Mouse (Mus musculus) MEL-GATA-1-ER (cell line): Measurements from ENCODE around the gene Kcnh1.
A peak's percentile ranks its signal among the peaks of the same experiment; 100 is the strongest.

Experiments
- DNase-seq: peaks from one replicate; pipeline ENCODE4 v3.0.0-alpha.2; 2012; ENCODE audit warnings: low read depth; ENCODE audit errors: extremely low read depth

Kcnh1 gene

DNA sequence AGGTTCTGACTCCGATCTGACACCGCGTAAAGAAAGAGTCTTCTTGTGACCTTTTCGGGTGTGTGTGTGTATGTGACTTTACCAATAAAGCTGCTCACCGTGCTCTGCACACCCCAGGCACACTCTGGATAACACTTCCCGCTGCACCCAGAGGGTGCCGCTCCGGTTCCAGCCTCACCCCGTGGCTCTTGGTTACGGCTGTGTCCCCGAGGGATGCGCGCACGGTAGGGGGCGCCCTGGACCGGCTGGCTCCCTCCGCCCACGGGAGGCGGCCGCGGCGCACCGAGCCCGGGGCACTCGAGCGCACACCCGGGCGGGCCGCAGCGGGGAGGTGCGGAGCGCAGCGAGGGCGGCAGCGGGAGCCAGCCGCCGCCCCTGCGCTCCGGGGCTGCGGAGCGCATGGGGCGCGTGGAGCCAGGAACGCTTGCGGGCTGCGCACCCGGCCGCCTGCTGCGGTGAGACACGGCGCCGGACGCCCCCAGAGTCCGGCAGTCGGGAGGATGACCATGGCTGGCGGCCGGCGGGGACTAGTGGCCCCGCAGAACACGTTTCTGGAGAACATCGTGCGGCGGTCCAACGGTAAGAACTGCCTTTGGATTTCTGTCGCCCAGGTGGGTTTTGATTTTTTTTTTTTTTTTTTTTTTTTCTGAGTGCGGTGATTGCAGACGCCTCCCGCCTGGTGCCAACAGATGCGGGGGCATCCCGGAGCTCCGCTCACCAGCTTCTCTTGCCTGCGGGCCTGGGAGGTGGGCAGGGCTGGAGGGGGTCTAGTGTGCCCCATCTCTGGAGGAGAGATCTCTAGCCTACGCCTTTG, at the start of gene Kcnh1:
Gene Kcnh1, plus strand, starts transcription at position 267 of the 814 bp plus-strand sequence.
- no peak for DNase-seq

GRCm38 (mm10) chr1:192151179-192151578, 39.4 kb upstream of the Kcnh1 start:
- DNase-seq, result no peak

DNA sequence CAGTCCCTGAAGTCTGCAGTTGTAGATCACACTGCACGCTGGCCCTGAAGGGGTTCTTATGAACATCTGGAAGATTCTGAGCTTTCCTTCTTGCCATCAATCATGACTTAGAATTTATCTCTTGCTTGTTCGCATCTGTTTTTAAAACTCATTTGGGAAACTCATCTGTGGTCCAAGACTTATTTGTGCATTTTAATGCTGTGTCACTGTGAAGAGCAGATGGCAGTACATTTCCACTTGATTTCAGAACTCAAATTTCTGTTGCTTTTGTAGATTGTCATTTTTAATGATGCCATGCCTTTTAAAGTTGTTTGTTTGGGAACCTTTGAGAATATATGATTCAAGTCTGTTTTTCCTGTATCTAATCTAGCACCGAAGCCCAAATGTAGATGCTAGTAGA, 19.1 kb upstream of the Kcnh1 start:
- no peak for DNase-seq

- DNase-seq, result no peak
These were observed 10.7 kb upstream of the Kcnh1 start for GRCm38 (mm10) chr1:192179877-192180276.

DNA sequence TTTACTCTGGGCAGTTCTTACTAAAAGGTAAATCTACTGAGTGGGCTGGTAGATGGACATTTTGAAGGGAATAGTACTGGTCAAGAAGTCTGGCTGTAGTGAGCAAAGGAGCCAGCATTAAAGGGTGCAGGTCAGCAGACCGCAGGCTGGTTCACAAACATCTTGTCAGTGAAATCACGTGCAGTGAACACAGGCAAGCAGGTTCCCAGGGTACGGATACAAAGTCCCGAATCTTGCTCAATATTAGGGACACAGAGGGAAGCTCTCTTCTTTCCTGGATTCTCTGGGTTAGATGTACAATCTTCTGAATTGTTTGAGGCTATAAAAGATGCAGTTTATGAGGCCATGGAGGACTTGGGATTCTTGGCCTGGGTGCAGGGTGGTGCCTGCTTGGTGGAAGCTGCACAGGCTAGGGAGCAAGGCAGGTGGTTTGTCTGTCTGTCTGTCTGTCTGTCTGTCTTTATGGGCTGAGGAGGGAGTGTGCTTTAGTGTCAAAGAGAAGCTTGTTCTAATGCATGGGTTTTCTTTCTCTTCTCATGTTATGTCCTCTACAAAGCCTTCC, 8.8 kb upstream of the Kcnh1 start:
- DNase-seq, result no peak

GRCm38 (mm10) chr1:192189056-192189455, 1.5 kb upstream of the Kcnh1 start:
- DNase-seq, result no peak

GRCm38 (mm10) chr1:192189771-192190170, 803 bp upstream of the Kcnh1 start:
- no peak for DNase-seq

DNA sequence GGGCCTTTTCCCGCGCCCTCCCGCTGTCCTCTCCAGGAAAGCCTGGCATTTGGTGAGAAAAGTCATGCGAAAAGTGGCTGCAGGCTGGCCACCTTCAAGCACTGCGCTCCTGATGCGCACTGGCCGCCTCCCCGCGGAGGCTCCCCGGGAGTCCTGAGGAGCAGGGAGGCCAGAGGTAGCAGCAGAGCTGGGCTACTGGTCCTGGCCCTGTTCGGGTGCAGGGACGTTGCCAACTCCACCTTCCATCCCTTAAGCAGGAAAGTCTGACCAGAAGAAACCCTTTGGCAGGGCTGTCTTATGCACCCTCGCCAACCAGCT, 707 bp downstream of the Kcnh1 start:
- no peak for DNase-seq

DNA sequence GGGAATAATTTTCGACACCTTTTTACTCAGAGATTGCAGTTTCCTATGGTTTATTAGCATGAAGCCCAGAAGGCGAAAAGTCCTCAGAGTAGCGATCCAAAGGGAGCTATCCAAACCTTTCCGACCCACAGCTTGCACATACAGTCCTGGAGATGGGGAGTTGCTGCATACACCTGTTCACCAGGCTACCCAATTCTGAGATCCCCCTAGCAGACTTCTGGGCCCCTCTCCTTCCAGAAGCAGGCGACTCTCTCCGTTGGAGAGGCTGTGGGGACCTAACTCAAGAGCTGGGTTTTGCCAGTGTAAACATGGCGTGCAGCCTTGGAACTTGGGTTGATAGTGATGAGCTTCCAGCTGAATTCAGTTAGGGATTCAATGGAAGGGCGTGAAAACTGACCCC, 1.3 kb downstream of the Kcnh1 start:
- no peak for DNase-seq

- no peak for DNase-seq
These were observed 2.1 kb downstream of the Kcnh1 start for GRCm38 (mm10) chr1:192192710-192193109.

- no peak for DNase-seq
These were observed 3.1 kb downstream of the Kcnh1 start for GRCm38 (mm10) chr1:192193656-192194055.

DNA sequence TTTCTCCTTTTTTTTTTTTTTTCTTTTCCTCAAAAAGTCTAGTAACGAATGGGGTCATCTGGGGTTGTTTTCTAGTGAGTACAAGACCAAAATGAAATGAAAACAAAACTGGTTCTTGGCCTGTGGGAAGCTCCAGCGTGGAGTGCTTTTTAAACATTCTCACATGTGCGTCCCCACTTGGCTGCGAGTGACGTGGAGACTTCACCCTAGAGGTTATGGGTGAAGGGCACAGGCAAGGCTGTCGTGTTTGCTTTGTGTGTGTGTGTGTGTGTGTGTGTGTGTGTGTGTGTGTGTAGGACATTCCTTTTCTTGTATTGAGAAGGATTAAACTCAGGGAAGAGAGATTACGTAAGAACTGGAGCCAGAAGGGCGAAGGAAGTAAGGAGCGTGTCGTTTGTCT, 6.9 kb downstream of the Kcnh1 start:
- DNase-seq, result no peak

DNA sequence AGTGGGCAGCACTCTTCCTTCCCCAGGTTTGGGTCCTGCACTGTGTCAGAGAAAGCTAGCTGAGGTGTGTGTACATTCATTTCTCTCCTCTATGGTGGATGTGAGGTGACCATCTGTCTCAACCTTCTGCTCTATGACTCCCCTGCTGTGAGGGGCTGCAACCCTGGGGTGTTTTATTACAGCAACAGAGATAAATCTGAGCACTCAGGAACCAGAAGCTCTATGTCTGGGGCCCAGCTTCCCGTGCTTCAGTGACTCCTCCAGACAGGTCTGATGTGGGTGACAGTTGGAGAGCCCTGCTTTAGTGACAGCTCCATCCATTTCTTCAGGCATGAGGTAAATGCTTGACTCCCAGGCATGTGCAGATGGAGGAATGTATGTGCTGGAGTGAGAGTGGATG, 12.4 kb downstream of the Kcnh1 start:
- DNase-seq, result no peak

- no peak for DNase-seq
These were observed 17.4 kb downstream of the Kcnh1 start for GRCm38 (mm10) chr1:192207956-192208355.

GRCm38 (mm10) chr1:192212448-192212847, 21.9 kb downstream of the Kcnh1 start:
- DNase-seq, result peak; percentile 12

DNA sequence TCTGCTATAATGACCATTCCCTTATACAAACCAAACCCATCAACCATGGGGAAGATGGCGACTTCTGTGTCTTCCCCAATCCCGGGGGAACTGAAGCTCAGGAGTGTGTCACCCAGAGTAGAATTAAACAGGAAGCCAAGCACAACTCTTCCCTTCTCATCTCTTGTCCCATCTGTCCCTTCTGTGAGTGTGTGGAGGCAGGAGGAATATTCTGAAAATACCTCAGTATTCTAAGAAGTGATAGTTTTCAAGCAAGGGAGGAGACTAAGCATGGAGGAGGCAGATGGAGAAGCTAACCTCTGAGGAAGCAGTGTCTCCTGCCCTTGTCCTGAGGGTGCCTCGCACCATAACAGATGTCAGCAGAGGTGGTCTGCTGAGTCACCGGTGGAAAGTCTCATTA, 24.1 kb downstream of the Kcnh1 start:
- no peak for DNase-seq

DNA sequence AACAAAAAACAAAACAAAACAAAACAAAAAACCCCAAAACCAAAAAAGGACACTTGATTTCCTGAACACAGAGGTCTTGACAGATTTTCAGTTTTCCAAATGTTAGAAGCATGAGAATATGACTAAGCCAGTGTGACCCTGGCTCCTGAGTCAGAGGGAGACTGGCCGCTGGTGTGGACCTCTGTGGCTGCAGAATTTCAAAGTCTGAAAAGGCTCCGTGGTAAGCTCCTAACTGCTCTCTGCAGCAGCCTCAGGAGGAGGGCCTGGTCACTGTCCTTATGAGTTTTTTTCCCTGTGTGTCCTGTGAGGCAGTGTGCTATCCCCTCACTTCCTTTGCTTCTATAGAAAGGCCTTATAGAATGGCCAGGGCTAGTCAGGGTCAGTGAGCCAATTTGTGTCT, 29.6 kb downstream of the Kcnh1 start:
- DNase-seq, result no peak

DNA sequence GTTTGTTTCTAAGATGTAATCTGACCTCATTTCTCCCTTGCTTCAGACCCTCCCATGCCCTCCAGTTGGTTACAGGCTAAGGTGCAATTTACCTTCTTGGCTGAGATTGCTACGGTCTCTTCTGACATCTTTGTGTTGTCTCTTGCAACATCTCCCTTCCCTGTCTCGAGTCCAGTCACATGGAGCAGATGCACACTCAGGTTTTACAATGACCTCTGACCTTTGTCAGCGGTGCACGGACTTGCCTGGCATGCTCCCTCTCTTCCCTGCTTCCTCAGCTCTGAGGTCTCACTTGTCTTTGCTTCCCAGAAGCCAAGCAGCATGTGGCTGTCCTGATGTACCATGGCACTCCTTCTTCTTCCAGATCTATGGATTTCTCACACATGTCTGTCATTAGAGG, 33.6 kb downstream of the Kcnh1 start:
- DNase-seq, result no peak

- no peak for DNase-seq
These were observed 42.1 kb downstream of the Kcnh1 start for GRCm38 (mm10) chr1:192232696-192233095.

- no peak for DNase-seq
These were observed 56.3 kb downstream of the Kcnh1 start for GRCm38 (mm10) chr1:192246836-192247235.

GRCm38 (mm10) chr1:192259146-192259545, 68.6 kb downstream of the Kcnh1 start:
- no peak for DNase-seq

DNA sequence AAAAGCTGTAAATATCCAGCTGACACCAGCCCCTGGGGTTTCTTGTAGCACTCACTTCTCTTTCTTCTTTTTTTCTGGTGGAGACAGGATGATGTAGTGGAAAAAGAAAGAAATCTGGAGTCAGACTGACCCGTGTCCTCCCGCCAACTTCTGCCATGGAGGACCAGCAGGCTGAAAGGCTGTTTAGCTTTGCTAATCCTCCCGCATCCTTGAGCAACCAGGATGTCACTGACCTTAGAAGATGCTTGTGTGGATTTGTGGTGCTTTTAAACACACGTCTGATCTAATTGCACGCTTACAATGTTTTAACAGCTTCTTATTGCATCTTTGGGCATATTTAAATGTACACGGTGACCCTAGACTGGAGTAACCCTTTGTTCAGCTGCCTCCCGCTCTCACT, 69.0 kb downstream of the Kcnh1 start:
- no peak for DNase-seq

DNA sequence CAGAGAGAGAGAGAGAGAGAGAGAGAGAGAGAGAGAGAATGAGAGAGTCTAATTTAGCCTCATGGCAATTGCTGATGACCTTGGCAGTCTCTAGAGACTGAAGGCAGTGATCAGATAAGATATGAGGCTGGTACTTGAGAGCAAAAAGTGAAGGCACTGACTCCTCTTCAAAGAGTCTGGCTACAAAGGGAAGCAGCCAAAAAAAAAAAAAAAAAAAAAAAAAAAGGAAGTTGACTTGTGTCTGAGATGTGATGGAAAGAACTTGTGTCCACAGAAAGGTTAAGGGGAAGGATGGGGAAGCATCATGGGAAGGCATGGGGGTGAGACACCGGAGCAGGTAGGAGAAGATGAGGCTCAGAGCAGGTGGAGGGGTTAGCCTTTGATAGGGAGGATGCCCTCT, 75.1 kb downstream of the Kcnh1 start:
- DNase-seq, result peak; percentile 59
